Mouse (Mus musculus): ENCODE data around the gene Pip5k1c.

- peak; percentile 95 for TF ChIP-seq CTCF (IDR thresholded peaks at IDR 0.05; ENCODE audit: low read depth)
- no peak for TF ChIP-seq EP300 (optimal IDR thresholded peaks at IDR 0.05)
These were observed 48.2 kb upstream of the Pip5k1c start for GRCm38 (mm10) chr10:81244595-81244994.

All from stomach, postnatal 0 days (tissue).